Mouse (Mus musculus): Measurements from ENCODE around the gene 4930507D05Rik. TPM values are rescaled to one million over a fixed set of nuclear protein-coding genes. Genes with fewer than 3 reads are reported as not detected.
"Not testable (repeated sequence)": the region's sequence is repeated elsewhere in the genome, so short reads cannot be mapped to it uniquely, and the experiment has no call there.

Gene 4930507D05Rik
- total and polyA plus RNA-seq, 3 experiments: 0.27 to 0.68 (median 0.39) TPM

- peak; percentile 81 for TF ChIP-seq SIN3A (IDR thresholded peaks at IDR 0.05; ENCODE audit: low read length)
- TF ChIP-seq JUN (IDR thresholded peaks at IDR 0.05; ENCODE audit: insufficient read depth, low read depth, low read length): no peak
- peak; percentile 61; the same call in 1 of the 2 replicates for TF ChIP-seq POLR2A (IDR thresholded peaks at IDR 0.05; ENCODE audit: low read depth, low read length)
- TF ChIP-seq RAD21 (IDR thresholded peaks at IDR 0.05; ENCODE audit: low read depth, low read length): no peak
- TF ChIP-seq HCFC1 (IDR thresholded peaks at IDR 0.05; ENCODE audit: low read depth, low read length): peak; percentile 36; the same call in 1 of the 2 replicates
- TF ChIP-seq ELF1 (IDR thresholded peaks at IDR 0.05; ENCODE audit: low read depth, low read length): peak; percentile 71
- TF ChIP-seq MXI1 (IDR thresholded peaks at IDR 0.05; ENCODE audit: low read depth, low read length): peak; percentile 87
- TF ChIP-seq EP300 (IDR thresholded peaks at IDR 0.05; ENCODE audit: low read length): no peak; the same call in 1 of the 2 replicates
- no peak for TF ChIP-seq ZC3H11A (IDR thresholded peaks at IDR 0.05; ENCODE audit: low read depth, low read length)
- TF ChIP-seq ZKSCAN1 (IDR thresholded peaks at IDR 0.05; ENCODE audit: borderline replicate concordance, low read depth, low read length): no peak
- TF ChIP-seq USF2 (conservative IDR thresholded peaks at IDR 0.05; ENCODE audit: low read depth, low read length): peak; percentile 96
- peak; percentile 42; the same call in 1 of the 2 replicates for TF ChIP-seq ZMIZ1 (IDR thresholded peaks at IDR 0.05; ENCODE audit: low read depth, low read length)
- peak; percentile 93 for TF ChIP-seq USF1 (IDR thresholded peaks at IDR 0.05; ENCODE audit: low read depth, low read length)
- 0 out of 2 replicates have a peak, but pooled peaks have one; percentile 42 for TF ChIP-seq MEF2A (IDR thresholded peaks at IDR 0.05; ENCODE audit: borderline replicate concordance, low read depth, low read length)
- peak; percentile 96 for TF ChIP-seq BHLHE40 (IDR thresholded peaks at IDR 0.05; ENCODE audit: low read depth, low read length)
- TF ChIP-seq GABPA (IDR thresholded peaks at IDR 0.05; ENCODE audit: insufficient replicate concordance, low read depth, low read length): no peak
- TF ChIP-seq ETS1 (conservative IDR thresholded peaks at IDR 0.05; ENCODE audit: low read depth, low read length): no peak
Observed at GRCm38 (mm10) chr10:62486618-62487415, 37.5 kb downstream of the 4930507D05Rik start, which contains the start of gene Vps26a (continued).

GRCm38 (mm10) chr10:62488266-62488665 is 39.0 kb downstream of the 4930507D05Rik start:
- H3K27ac ChIP-seq (ENCODE audit: insufficient read depth, low read depth): no peak overlapping the region
- H3K27me3 ChIP-seq (replicated peaks): no peaks in the 10 kb centered on the region
- no peak overlapping the region for H3K9ac ChIP-seq (ENCODE audit: insufficient read depth, low read depth)
- 0 out of 2 replicates have a peak overlapping the region, but pooled peaks have one; percentile 76 for H3K4me2 ChIP-seq (ENCODE audit: insufficient read depth, low read depth, poor library complexity, severe bottlenecking)
- in situ Hi-C loops (cut with MboI; ENCODE audit: low pct_ligation_motif_present, low pct_unique_long_range_greater_than_20kb, low sequenced_read_pairs): no loop called here
- H3K4me3 ChIP-seq (replicated peaks in 1 of 3; ENCODE audit: low read depth in 2 of 3, low read length in 2 of 3, poor library complexity in 1 of 3): no peak overlapping the region
- peaks cover 7 to 12% of the 10 kb centered on the region in 2 experiments for H3K36me3 ChIP-seq (replicated peaks in 1 of 2; ENCODE audit: control insufficient read depth in 1 of 2, insufficient read depth in 1 of 2, low read length in 1 of 2)
- no peak; the same call in 1 of the 2 replicates for TF ChIP-seq JUND (conservative IDR thresholded peaks at IDR 0.05; ENCODE audit: low read depth, low read length)
- no peak for TF ChIP-seq UBTF (IDR thresholded peaks at IDR 0.05; ENCODE audit: low read depth, low read length)
- 0 out of 2 replicates have a peak, but pooled peaks have one; percentile 22 for TF ChIP-seq IRF4 (IDR thresholded peaks at IDR 0.05; ENCODE audit: low read depth, low read length)
- peak; percentile 23; the same call in 1 of the 2 replicates for TF ChIP-seq BHLHE40 (IDR thresholded peaks at IDR 0.05; ENCODE audit: low read depth, low read length)
- peak; percentile 46 to 71; a peak in 3 of 4 replicates for TF ChIP-seq CTCF (conservative IDR thresholded peaks at IDR 0.05 in 1 of 2, IDR thresholded peaks at IDR 0.05 in 1 of 2; ENCODE audit: low read depth in 2 of 2, low read length in 2 of 2)
- no peak for TF ChIP-seq ZC3H11A (IDR thresholded peaks at IDR 0.05; ENCODE audit: low read depth, low read length)
- 0 out of 2 replicates have a peak, but pooled peaks have one; percentile 17 for TF ChIP-seq CHD2 (IDR thresholded peaks at IDR 0.05; ENCODE audit: low read length)
- no peak for TF ChIP-seq RCOR1 (conservative IDR thresholded peaks at IDR 0.05; ENCODE audit: low read depth, low read length)
- no peak for TF ChIP-seq ETS1 (conservative IDR thresholded peaks at IDR 0.05; ENCODE audit: low read depth, low read length)
- no peak for TF ChIP-seq KAT2A (IDR thresholded peaks at IDR 0.05; ENCODE audit: insufficient replicate concordance, low read length)
- no peak for TF ChIP-seq TBP (conservative IDR thresholded peaks at IDR 0.05; ENCODE audit: low read depth, low read length)
- TF ChIP-seq GABPA (IDR thresholded peaks at IDR 0.05; ENCODE audit: insufficient replicate concordance, low read depth, low read length): no peak
- no peak for TF ChIP-seq MAFK (IDR thresholded peaks at IDR 0.05; ENCODE audit: insufficient replicate concordance, low read length)
- peak; percentile 54 for TF ChIP-seq RAD21 (IDR thresholded peaks at IDR 0.05; ENCODE audit: low read depth, low read length)
- no peak for TF ChIP-seq ELF1 (IDR thresholded peaks at IDR 0.05; ENCODE audit: low read depth, low read length)
- TF ChIP-seq MAX (IDR thresholded peaks at IDR 0.05; ENCODE audit: low read length): peak; percentile 49; the same call in 1 of the 2 replicates
- no peak for TF ChIP-seq JUN (IDR thresholded peaks at IDR 0.05; ENCODE audit: insufficient read depth, low read depth, low read length)
- TF ChIP-seq SMC3 (IDR thresholded peaks at IDR 0.05; ENCODE audit: low read depth, low read length): peak; percentile 56
- dilution Hi-C loops (cut with MboI; ENCODE audit: extremely low pct_ligation_motif_present, extremely low pct_unique_long_range_greater_than_20kb, low sequenced_read_pairs): no loop called here
- peaks cover 7 to 17% of the 10 kb centered on the region in 2 experiments for H3K4me1 ChIP-seq (ENCODE audit: control insufficient read depth in 1 of 2, insufficient read depth in 2 of 2)
- H3K79me2 ChIP-seq (replicated peaks; ENCODE audit: control insufficient read depth, extremely low read depth, insufficient read depth, poor library complexity, severe bottlenecking): peaks cover 20% of the 10 kb centered on the region
- no peaks in the 10 kb centered on the region for H3K9me3 ChIP-seq (replicated peaks; ENCODE audit: low read length)
- DNase-seq (ENCODE audit: extremely low read depth): no peak

GRCm38 (mm10) chr10:62491681-62492080 is 42.4 kb downstream of the 4930507D05Rik start:
- H3K27ac ChIP-seq (ENCODE audit: insufficient read depth, low read depth); H3K79me2 ChIP-seq (replicated peaks; ENCODE audit: control insufficient read depth, extremely low read depth, insufficient read depth, poor library complexity, severe bottlenecking); DNase-seq (ENCODE audit: extremely low read depth); dilution Hi-C loops (cut with MboI; ENCODE audit: extremely low pct_ligation_motif_present, extremely low pct_unique_long_range_greater_than_20kb, low sequenced_read_pairs); in situ Hi-C loops (cut with MboI; ENCODE audit: low pct_ligation_motif_present, low pct_unique_long_range_greater_than_20kb, low sequenced_read_pairs); H3K27me3 ChIP-seq (replicated peaks); H3K9ac ChIP-seq (ENCODE audit: insufficient read depth, low read depth); H3K4me2 ChIP-seq (ENCODE audit: insufficient read depth, low read depth, poor library complexity, severe bottlenecking); H3K9me3 ChIP-seq (replicated peaks; ENCODE audit: low read length); H3K4me3 ChIP-seq (replicated peaks in 1 of 3; ENCODE audit: low read depth in 2 of 3, low read length in 2 of 3, poor library complexity in 1 of 3): not testable (repeated sequence)
- Histone ChIP-seq H3K36me3 (replicated peaks in 1 of 2; ENCODE audit: control insufficient read depth in 1 of 2, insufficient read depth in 1 of 2, low read length in 1 of 2) (peaks cover 33 to 40% of the 10 kb centered on the region in 2 experiments), H3K4me1 (ENCODE audit: control insufficient read depth in 1 of 2, insufficient read depth in 2 of 2) (peaks cover 7 to 12% of the 10 kb centered on the region in 2 experiments)

Data from CH12.LX (cell line).